ENCODE assay signal across 8 mouse cellular contexts in genomic region chr5:124425412-124426259, GRCm38 (mm10). TPM values are rescaled to one million over a fixed set of nuclear protein-coding genes. Genes with fewer than 3 reads are reported as not detected.
DNase-seq lines count a peak whose midpoint lies in the region; ATAC-seq and TF ChIP-seq lines count a peak whose summit lies in the region.

Gene Sbno1 (minus strand): TSS chr5:124426001.

- peak within 1 kb of the TSS; percentile 100 for H3K4me3 ChIP-seq in E14TG2a.4 (replicated peaks; ENCODE audit: low read length)
- peak within 1 kb of the TSS; percentile 83 for H3K4me3 ChIP-seq in forebrain, embryonic 13.5 days
- H3K4me3 ChIP-seq in neural tube, embryonic 15.5 days (replicated peaks) = peak within 1 kb of the TSS; percentile 69

- H3K9ac ChIP-seq in forebrain, embryonic 13.5 days = peak within 1 kb of the TSS; percentile 95
- peak within 1 kb of the TSS; percentile 83 for H3K9ac ChIP-seq in neural tube, embryonic 15.5 days (replicated peaks)

- WGBS in forebrain, embryonic 13.5 days = under 1% methylated on average over 62 of the region's 81 CpGs
- WGBS in neural tube, embryonic 15.5 days = under 1% methylated on average over 57 of the region's 81 CpGs

- no peaks in the 10 kb centered on the region for H3K9me3 ChIP-seq in E14TG2a.4 (ENCODE audit: low read length)
- H3K9me3 ChIP-seq in forebrain, embryonic 13.5 days (replicated peaks) = no peaks in the 10 kb centered on the region
- H3K9me3 ChIP-seq in neural tube, embryonic 15.5 days (replicated peaks) = no peaks in the 10 kb centered on the region

- peak within 1 kb of the TSS; percentile 79 for H3K4me2 ChIP-seq in forebrain, embryonic 13.5 days
- peak within 1 kb of the TSS; percentile 91 for H3K4me2 ChIP-seq in neural tube, embryonic 15.5 days

- no peak for TF ChIP-seq CTCF in E14TG2a.4 (conservative IDR thresholded peaks at IDR 0.05; ENCODE audit: low read length)

- peaks cover 54% of the 10 kb centered on the region for H3K4me1 ChIP-seq in E14TG2a.4 (replicated peaks; ENCODE audit: low read depth, low read length)
- H3K4me1 ChIP-seq in forebrain, embryonic 13.5 days = peaks cover 21% of the 10 kb centered on the region
- H3K4me1 ChIP-seq in neural tube, embryonic 15.5 days = peaks cover 26% of the 10 kb centered on the region

- no peaks in the 10 kb centered on the region for H3K27me3 ChIP-seq in E14TG2a.4 (ENCODE audit: insufficient read depth, low read length)
- no peaks in the 10 kb centered on the region for H3K27me3 ChIP-seq in forebrain, embryonic 13.5 days
- no peaks in the 10 kb centered on the region for H3K27me3 ChIP-seq in neural tube, embryonic 15.5 days (replicated peaks)

- H3K36me3 ChIP-seq in E14TG2a.4 (ENCODE audit: insufficient read depth, low read length) = peaks cover 19% of the 10 kb centered on the region
- H3K36me3 ChIP-seq in forebrain, embryonic 13.5 days (ENCODE audit: poor library complexity, severe bottlenecking) = peaks cover 7% of the 10 kb centered on the region; the same call in 1 of the 2 replicates
- H3K36me3 ChIP-seq in neural tube, embryonic 15.5 days = peaks cover 2% of the 10 kb centered on the region; the same call in 1 of the 2 replicates

- peak within 1 kb of the TSS; percentile 87 for H3K27ac ChIP-seq in forebrain, embryonic 13.5 days
- H3K27ac ChIP-seq in neural tube, embryonic 15.5 days (replicated peaks) = peak within 1 kb of the TSS; percentile 98

- peak; percentile 95 for ATAC-seq in forebrain, embryonic 13.5 days
- ATAC-seq in neural tube, embryonic 15.5 days (ENCODE audit: low FRiP score) = peak; percentile 94

- intact Hi-C loops in heart, postnatal 10 days (cut with DNase I) = no loop called here

- peak; percentile 91 for DNase-seq in c-Kit-positive CD71-positive TER-119-positive erythroid progenitor cells, embryonic 14.5 days (ENCODE audit: low spot score)
- DNase-seq in heart, postnatal 10 days = peak; percentile 94
- peak; percentile 94 for DNase-seq in layer of hippocampus, adult 11-12 months (ENCODE audit: low spot score)
- DNase-seq in lung, adult 18-20 months = peak; percentile 94 to 96
- DNase-seq in testis, postnatal 14 days (ENCODE audit: low spot score) = peak; percentile 96

RNA-seq across cellular contexts. Expression of gene Sbno1, which starts in this region (rescaled TPM):
- 120 TPM in 2 replicates for polyA plus RNA-seq in forebrain, embryonic 13.5 days (2015; fragmentation: Nextera tagmentation; extraction: Ambion mirVana)
- 10 to 100 TPM; 69.2 to 77.6 TPM for total RNA-seq in heart, postnatal 10 days (2021)
- polyA plus RNA-seq in neural tube, embryonic 15.5 days (2015; fragmentation: Nextera tagmentation; extraction: Ambion mirVana) = 85.9 and 87.2 TPM in 2 replicates

Comparison
In these comparisons a context has a peak if more than half of its experiments do, and no peak if none do; other contexts are left out.
1. Peak in every context shown above with its lines: DNase-seq, ATAC-seq, H3K4me3 ChIP-seq and H3K27ac ChIP-seq.